Mouse (Mus musculus) cerebellum, adult 9-11 months (tissue): ENCODE results near the gene Fam162a.
"Not testable (repeated sequence)": the region's sequence is repeated elsewhere in the genome, so short reads cannot be mapped to it uniquely, and the experiment has no call there.

Source experiments
- DNase-seq: peaks from one replicate; pipeline ENCODE4 v3.0.0; 2022

Gene Fam162a

DNA sequence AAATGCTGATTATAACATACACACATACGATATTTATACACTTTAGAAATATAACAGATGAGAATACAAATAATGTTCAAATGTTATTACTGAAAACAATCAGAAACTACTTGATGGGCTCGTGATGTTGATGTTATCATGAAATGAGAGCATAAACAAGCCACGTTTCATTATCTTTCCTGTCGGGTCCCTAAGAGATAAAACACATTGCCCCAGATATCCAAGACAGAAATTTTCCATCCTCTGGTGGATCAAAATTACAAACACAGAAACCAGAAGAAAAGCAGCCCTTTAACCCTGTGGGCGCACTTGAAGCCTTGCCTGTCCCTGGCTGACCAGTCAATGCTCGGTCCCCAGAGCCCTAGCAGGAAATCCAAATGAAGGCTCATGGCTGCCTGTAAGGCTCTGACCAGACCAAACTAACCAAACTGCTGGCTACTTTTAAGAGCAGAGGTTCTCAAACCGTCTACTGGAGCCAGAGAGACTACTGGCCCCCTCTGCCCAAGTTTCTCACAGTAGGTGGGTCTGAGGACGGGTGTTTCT is 13.4 kb downstream of the Fam162a start:
- no peak for DNase-seq

DNA sequence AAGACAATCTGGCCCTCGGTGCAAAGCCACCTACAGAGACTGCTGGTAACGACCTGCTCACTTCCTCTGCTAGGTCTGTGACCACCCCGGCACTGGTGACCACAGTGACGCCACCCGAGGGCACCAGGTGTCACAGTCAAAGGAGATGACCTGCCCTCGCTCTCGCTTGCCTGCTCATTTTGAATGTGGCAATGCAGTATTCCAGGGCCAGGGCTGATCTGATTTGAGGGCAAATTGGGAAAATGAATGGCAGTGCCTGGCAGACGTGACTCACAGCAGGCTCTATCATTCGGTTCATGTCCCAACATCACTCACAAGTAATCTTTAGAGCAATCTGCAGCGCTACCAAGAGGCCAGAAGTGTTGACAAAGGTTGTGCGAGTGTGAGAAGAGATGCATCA is 15.0 kb downstream of the Fam162a start:
- no peak for DNase-seq

DNA sequence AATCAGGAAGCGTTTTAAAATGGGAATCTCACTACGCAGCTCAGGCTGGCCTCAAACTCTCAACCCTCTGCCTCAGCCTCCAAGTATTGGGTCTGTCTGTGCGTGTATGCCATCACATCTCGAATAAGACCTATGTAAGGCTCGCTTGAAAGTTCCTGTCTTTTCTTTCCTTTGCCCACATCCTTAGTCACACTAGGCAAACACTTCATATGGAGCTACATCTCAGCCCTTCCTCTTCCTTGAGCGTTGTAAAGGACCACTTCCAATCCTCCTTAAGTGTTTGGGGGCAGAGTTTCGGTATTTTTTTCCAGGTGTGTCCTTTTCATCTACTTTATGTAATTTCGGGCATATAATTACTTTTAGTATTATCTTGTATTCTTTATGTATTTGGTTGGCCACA is 16.5 kb downstream of the Fam162a start:
- DNase-seq = no peak

DNA sequence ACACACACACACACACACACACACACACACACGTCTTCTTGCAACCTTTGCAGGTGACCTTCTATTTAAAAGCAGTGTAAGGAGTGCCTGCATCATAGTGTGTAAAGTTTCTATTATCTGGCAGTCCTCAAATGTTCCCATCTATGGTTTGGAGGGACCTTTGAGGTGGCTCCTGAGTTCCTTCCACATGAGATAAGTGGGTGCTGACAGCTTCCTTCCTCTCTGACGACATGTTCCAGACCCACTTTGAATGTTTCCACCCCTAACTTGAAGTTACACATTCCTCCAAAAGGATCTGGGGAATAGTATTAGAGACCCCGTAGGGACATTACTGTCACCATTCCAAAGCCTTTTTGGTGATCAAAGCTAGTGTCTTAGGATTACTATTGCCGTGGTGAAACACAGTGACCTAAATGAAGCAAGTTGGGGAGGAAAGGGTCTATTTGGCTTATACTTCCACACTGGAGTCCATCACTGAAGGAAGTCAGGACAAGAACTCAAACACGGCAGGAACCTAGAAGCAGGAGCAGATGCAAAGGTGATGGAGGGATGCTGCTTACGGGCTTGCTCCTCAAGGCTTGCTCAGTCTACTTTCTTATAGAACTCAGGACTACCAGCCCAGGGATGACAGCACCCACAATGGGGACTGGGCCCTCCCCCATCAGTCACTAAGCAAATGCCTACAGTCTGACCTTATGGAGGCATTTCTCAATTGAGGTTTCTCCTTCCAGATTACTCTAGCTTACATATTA is 17.7 kb downstream of the Fam162a start:
- DNase-seq = no peak

DNA sequence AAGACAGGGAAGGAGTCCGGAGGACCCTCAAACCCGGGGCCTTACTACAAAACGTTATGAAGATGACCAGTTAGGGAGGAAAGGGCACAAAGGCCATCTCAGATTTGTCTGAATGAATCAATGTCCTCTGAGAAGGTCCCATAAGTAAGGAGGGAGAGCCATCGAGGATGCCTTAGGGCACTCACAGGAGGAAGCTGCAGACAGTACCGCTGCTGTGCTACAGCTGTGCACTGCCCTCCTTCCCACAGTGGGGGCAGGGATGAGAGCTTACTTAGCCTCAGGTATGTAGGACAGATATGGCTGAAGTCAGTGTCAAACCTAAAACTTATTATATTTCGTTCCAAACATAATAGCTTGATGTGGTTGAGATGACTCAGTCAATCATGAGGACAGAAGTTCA is 19.9 kb downstream of the Fam162a start:
- no peak for DNase-seq

DNA sequence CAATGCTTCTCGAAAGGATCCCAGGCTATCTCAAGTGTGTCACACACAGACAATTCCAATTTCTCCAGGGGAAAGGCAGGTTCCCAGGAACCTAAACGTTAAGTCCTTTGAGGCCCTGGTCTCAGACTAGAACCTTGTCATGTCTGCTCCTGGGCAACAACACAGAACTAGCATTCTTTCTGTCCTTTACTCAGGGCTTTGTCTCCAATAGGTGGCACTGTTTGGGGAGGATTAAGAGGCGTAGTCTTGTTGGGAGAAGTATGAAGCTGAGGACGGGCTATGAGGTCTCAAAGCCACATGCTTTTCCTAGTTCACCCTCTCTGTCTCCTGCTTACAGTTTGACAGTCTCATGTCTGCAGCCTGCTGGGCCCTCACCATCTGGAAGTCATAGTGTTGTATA is 23.9 kb downstream of the Fam162a start:
- DNase-seq = no peak

DNA sequence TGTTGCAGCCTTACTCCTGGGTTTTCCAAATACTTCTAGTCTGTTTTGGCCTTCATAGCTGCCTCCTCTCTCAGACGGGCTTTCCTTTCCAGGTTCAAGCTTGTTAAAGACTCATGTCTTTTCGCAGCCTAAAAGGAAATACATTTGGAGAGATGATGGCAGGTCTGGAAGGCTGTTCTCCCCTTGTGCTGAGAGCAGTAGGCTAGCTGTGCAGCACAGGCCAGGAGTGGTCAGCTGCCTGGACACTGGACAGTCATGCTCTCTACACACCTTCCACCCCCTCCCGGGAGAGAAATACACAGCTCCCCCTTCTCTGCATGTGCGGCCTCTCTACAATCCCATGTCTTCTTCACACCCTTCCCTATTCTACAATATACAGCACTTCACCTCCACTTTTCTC is 27.4 kb downstream of the Fam162a start:
- no peak for DNase-seq

DNA sequence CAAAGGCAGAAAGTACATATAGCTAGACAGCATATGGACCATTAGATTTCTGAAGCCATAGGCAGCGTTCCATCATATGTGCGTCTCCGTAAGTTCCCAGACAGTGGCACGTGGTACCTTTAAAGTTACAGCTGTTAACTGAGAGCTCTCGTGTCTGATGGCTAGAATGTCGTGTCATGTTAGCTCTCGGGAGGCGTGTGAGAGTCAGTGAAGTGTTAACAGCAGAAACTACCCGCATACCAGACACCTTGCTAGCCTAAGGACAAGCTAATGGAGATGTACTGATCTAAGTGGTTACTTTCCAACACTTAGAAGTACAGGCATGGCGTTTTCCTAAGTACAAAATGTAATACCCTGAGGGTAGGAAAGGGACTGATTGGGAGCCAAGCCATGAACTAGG is 28.3 kb downstream of the Fam162a start:
- DNase-seq = no peak

DNA sequence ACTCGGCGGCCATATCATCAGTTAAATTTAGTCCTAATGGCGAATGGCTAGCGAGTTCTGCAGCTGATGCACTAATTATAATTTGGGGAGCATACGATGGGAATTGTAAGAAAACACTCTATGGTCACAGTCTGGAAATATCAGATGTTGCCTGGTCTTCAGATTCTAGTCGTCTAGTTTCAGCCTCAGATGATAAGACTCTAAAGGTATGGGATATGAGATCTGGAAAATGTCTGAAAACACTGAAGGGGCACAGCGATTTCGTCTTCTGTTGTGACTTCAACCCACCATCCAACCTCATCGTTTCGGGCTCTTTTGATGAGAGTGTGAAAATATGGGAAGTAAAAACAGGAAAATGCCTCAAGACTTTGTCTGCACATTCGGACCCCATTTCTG is 29.8 kb downstream of the Fam162a start:
- no peak for DNase-seq

DNA sequence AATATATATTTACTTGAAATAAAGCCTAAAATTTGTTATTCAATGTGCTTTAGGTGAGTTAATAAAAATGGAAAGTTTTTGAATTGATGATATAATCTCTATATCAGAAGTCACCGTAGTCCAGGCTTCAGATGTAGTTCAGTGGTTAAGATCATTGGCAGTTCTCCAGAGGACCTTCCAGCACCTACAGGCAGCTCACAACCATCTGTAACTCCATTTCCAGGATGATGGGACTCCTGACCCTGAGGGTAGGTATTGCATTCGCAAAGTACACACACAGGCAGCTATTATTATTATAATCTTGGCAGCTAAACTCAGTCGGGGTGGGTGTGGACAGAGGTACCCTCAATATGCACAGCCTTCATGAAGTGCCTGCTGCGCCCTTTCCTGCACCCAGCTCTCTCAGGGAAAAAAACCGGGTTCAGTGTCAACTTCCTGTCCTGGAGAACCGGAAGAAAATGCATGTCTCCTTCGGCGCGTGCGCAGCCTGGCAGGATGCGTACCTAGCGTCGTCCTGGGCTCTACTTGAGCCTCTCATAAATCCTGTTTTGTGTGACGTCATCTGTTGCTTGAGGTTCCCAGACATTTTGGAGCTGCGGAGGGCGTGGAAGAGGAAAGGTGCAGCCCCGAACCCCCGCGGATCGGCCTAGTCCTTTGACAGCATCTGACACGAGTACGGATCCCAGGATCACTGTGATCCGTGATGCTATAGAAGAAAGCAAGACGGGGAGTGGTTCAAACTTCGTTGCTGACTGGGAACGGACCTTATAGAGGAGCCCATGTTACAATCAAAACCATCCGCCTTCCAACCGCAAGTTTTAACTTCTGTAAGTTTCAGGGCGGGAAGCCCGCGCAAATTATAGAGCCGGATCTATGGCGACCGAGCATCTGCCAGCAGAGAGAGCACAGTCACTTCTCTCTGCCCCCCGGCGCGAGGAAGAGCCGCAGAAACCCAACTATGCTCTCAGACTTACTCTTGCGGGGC is 30.5 kb downstream of the Fam162a start, which contains the start of gene Wdr5b:
Gene Wdr5b (plus strand): TSS at position 551 of the 985 bp plus-strand sequence.
- DNase-seq = peak; percentile 98

DNA sequence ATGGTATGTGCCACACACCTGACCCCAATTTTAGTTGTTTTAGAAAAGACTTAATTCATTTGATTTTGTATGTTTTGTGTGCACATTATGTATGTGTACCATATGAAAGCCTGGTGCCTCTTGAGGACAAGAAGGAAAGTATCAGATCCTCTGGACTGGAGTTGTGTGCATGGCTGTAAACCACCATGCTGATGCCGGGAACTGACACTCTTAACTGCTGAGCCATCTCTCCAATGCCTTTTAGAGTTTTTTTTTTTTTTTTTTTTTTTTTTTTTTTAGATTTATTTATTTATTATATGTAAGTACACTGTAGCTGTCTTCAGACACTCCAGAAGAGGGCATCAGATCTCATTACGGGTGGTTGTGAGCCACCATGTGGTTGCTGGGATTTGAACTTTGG is 43.3 kb downstream of the Fam162a start:
- DNase-seq = not testable (repeated sequence)

DNA sequence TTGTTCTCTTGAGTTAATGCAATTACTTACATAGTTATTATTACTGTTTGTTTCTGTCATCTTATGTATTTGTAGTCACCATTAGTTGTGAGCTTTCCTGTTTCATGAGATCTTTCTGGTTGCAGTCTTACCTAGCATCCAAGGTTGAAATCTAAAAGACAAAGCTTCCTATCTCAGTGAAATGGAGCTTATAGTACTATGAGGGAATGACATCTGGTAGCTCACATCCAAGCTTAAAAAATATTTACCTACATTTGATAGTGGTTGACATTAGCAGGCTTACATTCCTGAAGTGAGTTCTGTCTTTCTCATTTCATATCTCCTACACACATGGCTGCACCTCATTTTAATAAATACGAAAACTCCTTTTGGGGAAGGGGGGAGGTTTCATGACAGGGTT is 55.1 kb downstream of the Fam162a start:
- DNase-seq = no peak

DNA sequence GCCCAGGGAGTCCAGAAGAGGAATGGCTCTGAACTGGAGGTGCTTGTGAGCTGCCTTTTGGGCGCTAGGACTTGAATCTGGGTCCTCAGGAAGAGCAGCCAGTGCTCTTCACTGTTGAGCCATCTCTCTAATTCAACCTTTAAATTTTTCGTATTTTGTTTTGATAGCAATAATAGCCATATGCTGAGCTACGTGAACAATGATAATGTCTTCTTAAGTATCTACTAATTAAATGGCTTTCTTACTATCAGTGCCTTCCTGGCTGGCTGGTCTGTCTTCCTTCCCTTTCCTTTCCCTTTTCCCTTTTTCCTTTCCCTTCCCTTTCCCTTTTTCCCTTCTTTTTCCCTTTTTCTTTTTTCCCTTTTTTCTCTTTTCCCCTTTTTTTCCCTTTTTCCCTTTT is 63.0 kb downstream of the Fam162a start:
- DNase-seq = no peak

DNA sequence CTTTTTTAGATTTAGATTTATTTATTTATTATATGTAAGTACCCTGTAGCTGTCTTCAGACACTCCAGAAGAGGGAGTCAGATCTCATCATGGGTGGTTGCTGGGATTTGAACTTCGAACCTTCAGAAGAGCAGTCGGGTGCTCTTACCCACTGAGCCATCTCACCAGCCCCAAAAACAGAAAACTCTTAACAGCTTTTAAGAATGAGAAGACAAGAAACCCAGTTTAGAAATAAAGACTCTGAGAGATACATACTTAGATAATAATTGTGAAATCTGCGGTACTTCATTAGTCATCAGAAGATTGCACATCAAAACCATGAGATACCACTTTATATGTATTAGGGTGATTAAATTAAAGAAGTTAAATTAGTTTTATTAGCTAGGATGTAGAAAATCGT is 72.5 kb downstream of the Fam162a start:
- not testable (repeated sequence) for DNase-seq
